Mouse (Mus musculus) hindbrain, postnatal 0 days (tissue): ENCODE results near the gene Mfsd2a. TPM values are rescaled to one million over a fixed set of nuclear protein-coding genes. Genes with fewer than 3 reads are reported as not detected.

Experiments used
- ATAC-seq: fragments of 200-750 bp; cut with Nextera tagmentation; 2 replicates; pipeline ENCODE4 v1.8.0; 2017; ENCODE audit warnings: mild to moderate bottlenecking, moderate TSS enrichment, moderate library complexity
- DNase-seq: peaks from one replicate; pipeline ENCODE4 v3.0.0-alpha.2; 2015; ENCODE audit warnings: low spot score
- H3K27ac ChIP-seq: fragments of 300-500 bp; sonication (generic); 2 replicates; pipeline ENCODE4 v1.5.1; 2014; ENCODE audit warnings: mild to moderate bottlenecking
- H3K27me3 ChIP-seq: fragments of 300-500 bp; sonication (generic); 2 replicates; pipeline ENCODE4 v1.6.1; 2014; ENCODE audit warnings: low read length, mixed read lengths; ENCODE audit not compliant: insufficient read depth
- H3K36me3 ChIP-seq: fragments of 300-500 bp; sonication (generic); 2 replicates; pipeline ENCODE4 v1.6.1; 2014; ENCODE audit warnings: low read length, mixed read lengths; ENCODE audit not compliant: insufficient read depth
- H3K4me1 ChIP-seq: fragments of 300-500 bp; sonication (generic); 2 replicates; pipeline ENCODE4 v1.6.1; 2014; ENCODE audit warnings: antibody characterized with exemption, low read length, mixed read lengths; ENCODE audit not compliant: insufficient read depth
- H3K4me2 ChIP-seq: fragments of 300-500 bp; sonication (generic); 2 replicates; pipeline ENCODE4 v1.6.1; 2014; ENCODE audit warnings: low read depth, mild to moderate bottlenecking, low read length, moderate library complexity, mixed read lengths
- H3K4me3 ChIP-seq: fragments of 300-500 bp; sonication (generic); 2 replicates; pipeline ENCODE4 v1.5.1; 2014; ENCODE audit warnings: low read length
- H3K9ac ChIP-seq: fragments of 300-500 bp; sonication (generic); replicated peaks from 2 replicates; pipeline ENCODE4 v1.6.1; 2014; ENCODE audit warnings: mild to moderate bottlenecking, low read length, moderate library complexity, mixed read lengths
- H3K9me3 ChIP-seq: fragments of 300-500 bp; sonication (generic); 2 replicates; pipeline ENCODE4 v1.6.1; 2016; ENCODE audit warnings: low read length, mixed read lengths
- CTCF ChIP-seq: IDR thresholded peaks from 2 replicates; pipeline ENCODE4 v1.5.1; 2016; ENCODE audit warnings: antibody characterized with exemption, control low read depth, low read depth
- WGBS: fragments of 180-500 bp; shearing (Covaris S2); extraction: QIAGEN DNeasy Blood & Tissue Kit; methylation state at CpG from one replicate; pipeline ENCODE4 v1.1.7; 2014; 5-methylcytosine and 5-hydroxymethylcytosine counted together
- polyA plus RNA-seq: library from polyadenylated mRNA; unstranded; fragments of >200 nt; fragmentation: Nextera tagmentation; extraction: Ambion mirVana; gene quantifications from 2 replicates; pipeline ENCODE4 v1.2.1, GENCODE M21; 2015
- total RNA-seq: library from RNA; depleted of rRNA; stranded (reverse); fragments of >200 nt; gene quantifications from 2 replicates; pipeline ENCODE4 v1.2.3, GENCODE M21; 2014

The Mfsd2a gene
- total and polyA plus RNA-seq, 2 experiments from 2014 or later = 34.9 to 68.0 TPM

- no peak overlapping the region for H3K27ac ChIP-seq
- no peak for ATAC-seq
- H3K9ac ChIP-seq = no peak overlapping the region
Measured at GRCm38 (mm10) chr4:122987421-122987820, 26.4 kb upstream of the Mfsd2a start.

GRCm38 (mm10) chr4:122985110-122985509, 24.1 kb upstream of the Mfsd2a start:
- peak; percentile 91 for DNase-seq
- H3K27me3 ChIP-seq = peaks cover 7% of the 10 kb centered on the region; the same call in 1 of the 2 replicates
- H3K4me3 ChIP-seq = no peak overlapping the region
- H3K4me1 ChIP-seq = no peaks in the 10 kb centered on the region
- H3K36me3 ChIP-seq = no peaks in the 10 kb centered on the region
- H3K27ac ChIP-seq = no peak overlapping the region
- TF ChIP-seq CTCF = peak; percentile 94
- H3K9ac ChIP-seq = no peak overlapping the region
- WGBS = 26% methylated on average over 8 of the region's 8 CpGs
- peak; percentile 95 for ATAC-seq
- H3K4me2 ChIP-seq = no peak overlapping the region
- H3K9me3 ChIP-seq = no peaks in the 10 kb centered on the region

More at GRCm38 (mm10) chr4:122987421-122987820, 26.4 kb upstream of the Mfsd2a start:
- Histone ChIP-seq H3K4me3 (no peak overlapping the region), H3K27me3 (peaks cover 7% of the 10 kb centered on the region; the same call in 1 of the 2 replicates), H3K9me3 (no peaks in the 10 kb centered on the region), H3K4me2 (no peak overlapping the region), H3K36me3 (no peaks in the 10 kb centered on the region), H3K4me1 (no peaks in the 10 kb centered on the region)
- DNase-seq = no peak
- no peak for TF ChIP-seq CTCF
- 84% methylated on average over 4 of the region's 4 CpGs for WGBS

- WGBS = 33% methylated on average over 17 of the region's 17 CpGs
- peak overlapping the region; percentile 46 for H3K4me2 ChIP-seq
- ATAC-seq (no peak), DNase-seq (no peak)
- no peaks in the 10 kb centered on the region for H3K4me1 ChIP-seq
- H3K27ac ChIP-seq = peak overlapping the region; percentile 56; the same call in 1 of the 2 replicates
- H3K4me3 ChIP-seq = peak overlapping the region; percentile 15; the same call in 1 of the 2 replicates
- peak overlapping the region; percentile 14; the same call in 1 of the 2 replicates for H3K9ac ChIP-seq
- H3K36me3 ChIP-seq = no peaks in the 10 kb centered on the region
- no peaks in the 10 kb centered on the region for H3K9me3 ChIP-seq
- H3K27me3 ChIP-seq = peaks cover 7% of the 10 kb centered on the region; the same call in 1 of the 2 replicates
- no peak for TF ChIP-seq CTCF
Measured at GRCm38 (mm10) chr4:122983486-122984261, 22.7 kb upstream of the Mfsd2a start.

- no peak overlapping the region for H3K27ac ChIP-seq
- H3K36me3 ChIP-seq = no peaks in the 10 kb centered on the region
- TF ChIP-seq CTCF = no peak
- H3K4me2 ChIP-seq = peak overlapping the region; percentile 46
- no peak overlapping the region for H3K9ac ChIP-seq
- no peaks in the 10 kb centered on the region for H3K9me3 ChIP-seq
- no peak for DNase-seq
- no peak overlapping the region for H3K4me3 ChIP-seq
- H3K27me3 ChIP-seq = peaks cover 7% of the 10 kb centered on the region; the same call in 1 of the 2 replicates
- 73% methylated on average over 3 of the region's 3 CpGs for WGBS
- no peaks in the 10 kb centered on the region for H3K4me1 ChIP-seq
- ATAC-seq = no peak
Measured at GRCm38 (mm10) chr4:122982537-122982936, 21.5 kb upstream of the Mfsd2a start.

- WGBS = 56% methylated on average over 3 of the region's 3 CpGs
- peaks cover 7% of the 10 kb centered on the region; the same call in 1 of the 2 replicates for H3K27me3 ChIP-seq
- no peaks in the 10 kb centered on the region for H3K36me3 ChIP-seq
Measured at GRCm38 (mm10) chr4:122981930-122982329, 20.9 kb upstream of the Mfsd2a start.

GRCm38 (mm10) chr4:122981238-122981637, 20.2 kb upstream of the Mfsd2a start:
- no peaks in the 10 kb centered on the region for H3K9me3 ChIP-seq
- 92% methylated on average over 7 of the region's 7 CpGs for WGBS
- no peak overlapping the region for H3K4me3 ChIP-seq
- no peaks in the 10 kb centered on the region for H3K36me3 ChIP-seq
- H3K27ac ChIP-seq = no peak overlapping the region
- ATAC-seq (no peak), DNase-seq (no peak)
- H3K4me1 ChIP-seq = no peaks in the 10 kb centered on the region
- H3K4me2 ChIP-seq = no peak overlapping the region
- no peak overlapping the region for H3K9ac ChIP-seq
- H3K27me3 ChIP-seq = peaks cover 7% of the 10 kb centered on the region; the same call in 1 of the 2 replicates
- no peak for TF ChIP-seq CTCF

More at GRCm38 (mm10) chr4:122981930-122982329, 20.9 kb upstream of the Mfsd2a start:
- H3K4me1 ChIP-seq = no peaks in the 10 kb centered on the region
- H3K9me3 ChIP-seq = no peaks in the 10 kb centered on the region
- H3K4me2 ChIP-seq = no peak overlapping the region
- no peak overlapping the region for H3K9ac ChIP-seq
- no peak overlapping the region for H3K27ac ChIP-seq
- DNase-seq = no peak
- TF ChIP-seq CTCF = no peak
- no peak for ATAC-seq
- no peak overlapping the region for H3K4me3 ChIP-seq

- no peaks in the 10 kb centered on the region for H3K36me3 ChIP-seq
- ATAC-seq (no peak), DNase-seq (no peak)
- H3K4me1 ChIP-seq = no peaks in the 10 kb centered on the region
- peaks cover 7% of the 10 kb centered on the region; the same call in 1 of the 2 replicates for H3K27me3 ChIP-seq
- WGBS = 61% methylated on average over 2 of the region's 2 CpGs
- TF ChIP-seq CTCF = no peak
- no peak overlapping the region for H3K4me3 ChIP-seq
- no peak overlapping the region for H3K9ac ChIP-seq
- H3K9me3 ChIP-seq = no peaks in the 10 kb centered on the region
- no peak overlapping the region for H3K4me2 ChIP-seq
- H3K27ac ChIP-seq = no peak overlapping the region
Measured at GRCm38 (mm10) chr4:122980684-122981083, 19.7 kb upstream of the Mfsd2a start.
